ENCODE assay signal across 9 mouse cellular contexts in genomic region chr9:39508998-39509397, GRCm38 (mm10). TPM values are rescaled to one million over a fixed set of nuclear protein-coding genes. Genes with fewer than 3 reads are reported as not detected.
DNase-seq lines count a peak whose midpoint lies in the region; ATAC-seq lines count a peak whose summit lies in the region.
"Had no signal": no experiment of that assay in that cellular context is flagged by ENCODE, and none has a peak within 500 bp of the region (broad histone marks: within the 10 kb centered on the region; RNA-seq: fewer than 3 reads in every experiment).

No protein-coding gene starts in this region.

- intact Hi-C loops in left cerebral cortex, postnatal 14 days (cut with DNase I), result loop anchor here (2.0 kb wide), 1 partner anchor 104 kb away; no protein-coding TSS in a partner anchor

- no peaks in the 10 kb centered on the region for H3K27me3 ChIP-seq in intestine, embryonic 14.5 days (replicated peaks; ENCODE audit: control insufficient read depth, insufficient read depth, low read length)
- no peaks in the 10 kb centered on the region for H3K27me3 ChIP-seq in intestine, embryonic 15.5 days (replicated peaks)
- H3K27me3 ChIP-seq in forebrain, embryonic 10.5 days (ENCODE audit: poor library complexity, severe bottlenecking), result no peaks in the 10 kb centered on the region
- no peaks in the 10 kb centered on the region for H3K27me3 ChIP-seq in hindbrain, embryonic 15.5 days
- H3K27me3 ChIP-seq: limb, embryonic 13.5 days had no signal

- no peak overlapping the region for H3K4me3 ChIP-seq in intestine, embryonic 14.5 days (ENCODE audit: low read depth, low read length)
- no peak overlapping the region for H3K4me3 ChIP-seq in intestine, embryonic 15.5 days (replicated peaks)
- H3K4me3 ChIP-seq in forebrain, embryonic 10.5 days, result no peak overlapping the region
- no peak overlapping the region for H3K4me3 ChIP-seq in hindbrain, embryonic 15.5 days
- H3K4me3 ChIP-seq: limb, embryonic 13.5 days had no signal

- no peaks in the 10 kb centered on the region for H3K4me1 ChIP-seq in intestine, embryonic 14.5 days (replicated peaks; ENCODE audit: control insufficient read depth, insufficient read depth, low read length)
- H3K4me1 ChIP-seq in intestine, embryonic 15.5 days (replicated peaks), result no peaks in the 10 kb centered on the region
- H3K4me1 ChIP-seq in forebrain, embryonic 10.5 days, result no peaks in the 10 kb centered on the region
- no peaks in the 10 kb centered on the region for H3K4me1 ChIP-seq in hindbrain, embryonic 15.5 days (replicated peaks)
- H3K4me1 ChIP-seq: limb, embryonic 13.5 days had no signal

- no peaks in the 10 kb centered on the region for H3K36me3 ChIP-seq in intestine, embryonic 14.5 days (ENCODE audit: control insufficient read depth, insufficient read depth, low read length)
- no peaks in the 10 kb centered on the region for H3K36me3 ChIP-seq in intestine, embryonic 15.5 days
- no peaks in the 10 kb centered on the region for H3K36me3 ChIP-seq in forebrain, embryonic 10.5 days (replicated peaks)
- no peaks in the 10 kb centered on the region for H3K36me3 ChIP-seq in hindbrain, embryonic 15.5 days
- H3K36me3 ChIP-seq: limb, embryonic 13.5 days had no signal

- H3K27ac ChIP-seq in intestine, embryonic 14.5 days (ENCODE audit: low read depth), result no peak overlapping the region
- no peak overlapping the region for H3K27ac ChIP-seq in intestine, embryonic 15.5 days
- H3K27ac ChIP-seq in forebrain, embryonic 10.5 days, result no peak overlapping the region
- no peak overlapping the region for H3K27ac ChIP-seq in hindbrain, embryonic 15.5 days (replicated peaks)
- H3K27ac ChIP-seq: limb, embryonic 13.5 days had no signal

- DNase-seq in intestine, embryonic 14.5 days (ENCODE audit: low spot score), result peak; percentile 69
- peak; percentile 28 for DNase-seq in adrenal gland, adult 2 months
- DNase-seq in forebrain, embryonic 10.5 days (ENCODE audit: extremely low spot score, low spot score), result peak; percentile 46
- peak; percentile 55 to 80 for DNase-seq in left cerebral cortex, postnatal 14 days (ENCODE audit: low spot score in 2 of 2)
- peak; percentile 31 for DNase-seq in ovary, postnatal 14 days (ENCODE audit: low spot score)

- H3K9ac ChIP-seq in intestine, embryonic 14.5 days (ENCODE audit: low read length), result no peak overlapping the region
- no peak overlapping the region for H3K9ac ChIP-seq in intestine, embryonic 15.5 days
- H3K9ac ChIP-seq in hindbrain, embryonic 15.5 days, result no peak overlapping the region
- H3K9ac ChIP-seq: limb, embryonic 13.5 days had no signal

- no peaks in the 10 kb centered on the region for H3K9me3 ChIP-seq in intestine, embryonic 14.5 days (ENCODE audit: control insufficient read depth, low read length)
- H3K9me3 ChIP-seq in intestine, embryonic 15.5 days, result no peaks in the 10 kb centered on the region
- no peaks in the 10 kb centered on the region for H3K9me3 ChIP-seq in forebrain, embryonic 10.5 days
- H3K9me3 ChIP-seq in hindbrain, embryonic 15.5 days, result no peaks in the 10 kb centered on the region
- H3K9me3 ChIP-seq: limb, embryonic 13.5 days had no signal

- no peak for ATAC-seq in intestine, embryonic 14.5 days (replicated peaks; ENCODE audit: low FRiP score, low TSS enrichment, low read depth)
- no peak for ATAC-seq in intestine, embryonic 15.5 days
- peak; percentile 78; the same call in 1 of the 2 replicates for ATAC-seq in hindbrain, embryonic 15.5 days (ENCODE audit: low FRiP score, low read depth)
- no peak for ATAC-seq in erythroid progenitor cell, adult 5-6 weeks (replicated peaks; ENCODE audit: low FRiP score, poor library complexity, severe bottlenecking)

- no peak overlapping the region for H3K4me2 ChIP-seq in intestine, embryonic 14.5 days (ENCODE audit: low read length)
- H3K4me2 ChIP-seq in intestine, embryonic 15.5 days (replicated peaks), result no peak overlapping the region
- no peak overlapping the region for H3K4me2 ChIP-seq in hindbrain, embryonic 15.5 days
- H3K4me2 ChIP-seq: limb, embryonic 13.5 days had no signal

- 6% methylated on average over 6 of the region's 6 CpGs for WGBS in intestine, embryonic 14.5 days
- WGBS in intestine, embryonic 15.5 days, result 6% methylated on average over 6 of the region's 6 CpGs
- 13% methylated on average over 6 of the region's 6 CpGs for WGBS in forebrain, embryonic 10.5 days
- WGBS in hindbrain, embryonic 15.5 days, result 10% methylated on average over 6 of the region's 6 CpGs

RNA-seq across cellular contexts. Expression of gene Olfr957, which starts 6.6 kb away (rescaled TPM):
- not detected in 2 replicates for polyA plus RNA-seq in intestine, embryonic 14.5 days (2014; fragmentation: Nextera tagmentation; extraction: Ambion mirVana)
- polyA plus RNA-seq in intestine, embryonic 15.5 days (2015; fragmentation: Nextera tagmentation; extraction: Ambion mirVana), result not detected in 2 replicates
- not detected for total RNA-seq in adrenal gland, adult 2 months (2021)
- polyA plus RNA-seq in adrenal gland, adult 2 months (2012; rRNA removed), result not detected in 2 replicates
- polyA plus RNA-seq in forebrain, embryonic 10.5 days (2016; fragmentation: Nextera tagmentation; extraction: Ambion mirVana), result not detected in 2 replicates
- polyA plus RNA-seq in hindbrain, embryonic 15.5 days (2015; fragmentation: Nextera tagmentation; extraction: Ambion mirVana), result not detected in 2 replicates
- not detected for total RNA-seq in left cerebral cortex, postnatal 14 days (2021)
- not detected in 2 replicates for total RNA-seq in erythroid progenitor cell, adult 5-6 weeks (2015; ENCODE audit: low replicate concordance)
- not detected in 2 replicates for total RNA-seq in erythroid progenitor cell, adult 5-6 weeks (2017; ENCODE audit: low replicate concordance)
- polyA plus RNA-seq: limb, embryonic 13.5 days had no signal

RNA-seq across cellular contexts. Expression of gene Olfr44, which starts 15.2 kb away (rescaled TPM):
- not detected in 2 replicates for polyA plus RNA-seq in intestine, embryonic 14.5 days (2014; fragmentation: Nextera tagmentation; extraction: Ambion mirVana)
- not detected in 2 replicates for polyA plus RNA-seq in intestine, embryonic 15.5 days (2015; fragmentation: Nextera tagmentation; extraction: Ambion mirVana)
- not detected for total RNA-seq in adrenal gland, adult 2 months (2021)
- not detected in 2 replicates for polyA plus RNA-seq in adrenal gland, adult 2 months (2012; rRNA removed)
- not detected in 2 replicates for polyA plus RNA-seq in forebrain, embryonic 10.5 days (2016; fragmentation: Nextera tagmentation; extraction: Ambion mirVana)
- not detected in 2 replicates for polyA plus RNA-seq in hindbrain, embryonic 15.5 days (2015; fragmentation: Nextera tagmentation; extraction: Ambion mirVana)
- not detected for total RNA-seq in left cerebral cortex, postnatal 14 days (2021)
- total RNA-seq in erythroid progenitor cell, adult 5-6 weeks (2015; ENCODE audit: low replicate concordance), result not detected in 2 replicates
- not detected in 2 replicates for total RNA-seq in erythroid progenitor cell, adult 5-6 weeks (2017; ENCODE audit: low replicate concordance)
- polyA plus RNA-seq: limb, embryonic 13.5 days had no signal

RNA-seq across cellular contexts. Expression of gene Olfr955, which starts 37.3 kb away (rescaled TPM):
- polyA plus RNA-seq in intestine, embryonic 14.5 days (2014; fragmentation: Nextera tagmentation; extraction: Ambion mirVana), result not detected in 2 replicates
- polyA plus RNA-seq in intestine, embryonic 15.5 days (2015; fragmentation: Nextera tagmentation; extraction: Ambion mirVana), result not detected in 2 replicates
- not detected for total RNA-seq in adrenal gland, adult 2 months (2021)
- polyA plus RNA-seq in adrenal gland, adult 2 months (2012; rRNA removed), result not detected in 2 replicates
- polyA plus RNA-seq in forebrain, embryonic 10.5 days (2016; fragmentation: Nextera tagmentation; extraction: Ambion mirVana), result not detected in 2 replicates
- polyA plus RNA-seq in hindbrain, embryonic 15.5 days (2015; fragmentation: Nextera tagmentation; extraction: Ambion mirVana), result not detected in 2 replicates
- total RNA-seq in left cerebral cortex, postnatal 14 days (2021), result not detected
- total RNA-seq in erythroid progenitor cell, adult 5-6 weeks (2015; ENCODE audit: low replicate concordance), result not detected in 2 replicates
- total RNA-seq in erythroid progenitor cell, adult 5-6 weeks (2017; ENCODE audit: low replicate concordance), result not detected in 2 replicates
- polyA plus RNA-seq: limb, embryonic 13.5 days had no signal

RNA-seq across cellular contexts. Expression of gene Olfr958, which starts 44.9 kb away (rescaled TPM):
- polyA plus RNA-seq in intestine, embryonic 14.5 days (2014; fragmentation: Nextera tagmentation; extraction: Ambion mirVana), result not detected in 2 replicates
- not detected in 2 replicates for polyA plus RNA-seq in intestine, embryonic 15.5 days (2015; fragmentation: Nextera tagmentation; extraction: Ambion mirVana)
- not detected for total RNA-seq in adrenal gland, adult 2 months (2021)
- polyA plus RNA-seq in adrenal gland, adult 2 months (2012; rRNA removed), result not detected in 2 replicates
- not detected in 2 replicates for polyA plus RNA-seq in forebrain, embryonic 10.5 days (2016; fragmentation: Nextera tagmentation; extraction: Ambion mirVana)
- not detected in 2 replicates for polyA plus RNA-seq in hindbrain, embryonic 15.5 days (2015; fragmentation: Nextera tagmentation; extraction: Ambion mirVana)
- not detected for total RNA-seq in left cerebral cortex, postnatal 14 days (2021)
- not detected in 2 replicates for total RNA-seq in erythroid progenitor cell, adult 5-6 weeks (2015; ENCODE audit: low replicate concordance)
- not detected in 2 replicates for total RNA-seq in erythroid progenitor cell, adult 5-6 weeks (2017; ENCODE audit: low replicate concordance)
- polyA plus RNA-seq: limb, embryonic 13.5 days had no signal

RNA-seq across cellular contexts. Expression of gene Olfr954, which starts 52.5 kb away (rescaled TPM):
- not detected in 2 replicates for polyA plus RNA-seq in intestine, embryonic 14.5 days (2014; fragmentation: Nextera tagmentation; extraction: Ambion mirVana)
- polyA plus RNA-seq in intestine, embryonic 15.5 days (2015; fragmentation: Nextera tagmentation; extraction: Ambion mirVana), result not detected in 2 replicates
- not detected for total RNA-seq in adrenal gland, adult 2 months (2021)
- polyA plus RNA-seq in adrenal gland, adult 2 months (2012; rRNA removed), result not detected in 2 replicates
- polyA plus RNA-seq in forebrain, embryonic 10.5 days (2016; fragmentation: Nextera tagmentation; extraction: Ambion mirVana), result not detected in 2 replicates
- polyA plus RNA-seq in hindbrain, embryonic 15.5 days (2015; fragmentation: Nextera tagmentation; extraction: Ambion mirVana), result not detected in 2 replicates
- not detected for total RNA-seq in left cerebral cortex, postnatal 14 days (2021)
- not detected in 2 replicates for total RNA-seq in erythroid progenitor cell, adult 5-6 weeks (2015; ENCODE audit: low replicate concordance)
- total RNA-seq in erythroid progenitor cell, adult 5-6 weeks (2017; ENCODE audit: low replicate concordance), result not detected in 2 replicates
- polyA plus RNA-seq: limb, embryonic 13.5 days had no signal
